In the genomic region with DNA sequence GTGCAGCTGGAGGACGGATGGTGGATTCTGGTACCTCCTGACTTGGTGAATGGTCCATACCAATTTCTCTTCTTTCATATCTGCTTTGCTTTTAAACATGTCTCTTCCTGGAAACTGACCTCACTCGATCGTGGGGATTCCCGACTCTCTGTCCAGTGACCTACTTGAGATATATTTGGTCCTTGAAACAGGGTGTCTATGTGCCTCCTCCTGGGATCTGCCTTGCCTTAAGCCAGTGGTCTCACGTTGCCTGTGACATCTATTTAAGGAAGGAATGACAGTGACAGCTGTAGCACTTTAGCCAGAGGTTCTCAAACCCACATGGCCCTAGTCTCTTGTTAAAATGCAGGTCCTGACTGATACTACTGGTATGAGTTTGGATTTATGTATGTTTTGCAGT, we compare ENCODE assay signal across 18 mouse cellular contexts.
DNase-seq lines count a peak whose midpoint lies in the region; ATAC-seq and TF ChIP-seq lines count a peak whose summit lies in the region.
"Had no signal": no experiment of that assay in that cellular context is flagged by ENCODE, and none has a peak within 500 bp of the region (broad histone marks: within the 10 kb centered on the region; RNA-seq: fewer than 3 reads in every experiment).

No protein-coding gene starts in this region.

- no peaks in the 10 kb centered on the region for H3K4me1 ChIP-seq in forebrain, postnatal 0 days (ENCODE audit: insufficient read depth)
- peaks cover 24% of the 10 kb centered on the region for H3K4me1 ChIP-seq in forebrain, embryonic 16.5 days (replicated peaks; ENCODE audit: control insufficient read depth, insufficient read depth, low read length)
- H3K4me1 ChIP-seq in hindbrain, embryonic 13.5 days (replicated peaks): peaks cover 27% of the 10 kb centered on the region
- H3K4me1 ChIP-seq in hindbrain, embryonic 10.5 days (replicated peaks): peaks cover 18% of the 10 kb centered on the region
- peaks cover 28% of the 10 kb centered on the region for H3K4me1 ChIP-seq in neural tube, embryonic 13.5 days (replicated peaks)
- H3K4me1 ChIP-seq: liver, embryonic 13.5 days had no signal

- WGBS in forebrain, postnatal 0 days: 77% methylated on average over 5 of the region's 5 CpGs
- WGBS in forebrain, embryonic 16.5 days: 82% methylated on average over 5 of the region's 5 CpGs
- WGBS in hindbrain, embryonic 13.5 days: 77% methylated on average over 5 of the region's 5 CpGs
- WGBS in hindbrain, embryonic 10.5 days: 74% methylated on average over 5 of the region's 5 CpGs
- 76% methylated on average over 5 of the region's 5 CpGs for WGBS in neural tube, embryonic 13.5 days

- no peak overlapping the region for H3K4me3 ChIP-seq in forebrain, postnatal 0 days (ENCODE audit: low read depth, low read length)
- no peak overlapping the region for H3K4me3 ChIP-seq in forebrain, embryonic 16.5 days (replicated peaks; ENCODE audit: low read length)
- H3K4me3 ChIP-seq in hindbrain, embryonic 13.5 days: no peak overlapping the region
- no peak overlapping the region for H3K4me3 ChIP-seq in hindbrain, embryonic 10.5 days
- H3K4me3 ChIP-seq in neural tube, embryonic 13.5 days: no peak overlapping the region
- H3K4me3 ChIP-seq: erythroblast, embryonic 14.5 days; liver, embryonic 13.5 days; lung, embryonic 15.5 days had no signal

- no peak overlapping the region for H3K9ac ChIP-seq in forebrain, postnatal 0 days
- H3K9ac ChIP-seq in forebrain, embryonic 16.5 days (replicated peaks; ENCODE audit: low read depth, low read length): no peak overlapping the region
- no peak overlapping the region for H3K9ac ChIP-seq in hindbrain, embryonic 13.5 days
- no peak overlapping the region for H3K9ac ChIP-seq in neural tube, embryonic 13.5 days
- H3K9ac ChIP-seq: liver, embryonic 13.5 days; lung, embryonic 15.5 days had no signal

- H3K27ac ChIP-seq in forebrain, postnatal 0 days (ENCODE audit: low read depth, low read length): peak overlapping the region; percentile 45; the same call in 1 of the 2 replicates
- H3K27ac ChIP-seq in forebrain, embryonic 16.5 days (ENCODE audit: low read length): no peak overlapping the region
- 0 out of 2 replicates have a peak overlapping the region, but pooled peaks have one; percentile 55 for H3K27ac ChIP-seq in hindbrain, embryonic 13.5 days
- H3K27ac ChIP-seq in hindbrain, embryonic 10.5 days: no peak overlapping the region
- 0 out of 2 replicates have a peak overlapping the region, but pooled peaks have one; percentile 29 for H3K27ac ChIP-seq in neural tube, embryonic 13.5 days (replicated peaks)
- H3K27ac ChIP-seq: liver, embryonic 13.5 days; lung, embryonic 15.5 days had no signal

- TF ChIP-seq CTCF in forebrain, postnatal 0 days (IDR thresholded peaks at IDR 0.05; ENCODE audit: low read depth): no peak

- H3K36me3 ChIP-seq in forebrain, postnatal 0 days (ENCODE audit: insufficient read depth): no peaks in the 10 kb centered on the region
- no peaks in the 10 kb centered on the region for H3K36me3 ChIP-seq in forebrain, embryonic 16.5 days (ENCODE audit: control insufficient read depth, insufficient read depth)
- H3K36me3 ChIP-seq in hindbrain, embryonic 13.5 days: no peaks in the 10 kb centered on the region
- H3K36me3 ChIP-seq in hindbrain, embryonic 10.5 days: no peaks in the 10 kb centered on the region; the same call in 1 of the 2 replicates
- H3K36me3 ChIP-seq in neural tube, embryonic 13.5 days: no peaks in the 10 kb centered on the region
- H3K36me3 ChIP-seq: liver, embryonic 13.5 days; lung, embryonic 15.5 days had no signal

- no peaks in the 10 kb centered on the region for H3K27me3 ChIP-seq in forebrain, postnatal 0 days (ENCODE audit: insufficient read depth, low read length)
- no peaks in the 10 kb centered on the region for H3K27me3 ChIP-seq in forebrain, embryonic 16.5 days (replicated peaks; ENCODE audit: control insufficient read depth, insufficient read depth, low read length)
- H3K27me3 ChIP-seq in hindbrain, embryonic 13.5 days: no peaks in the 10 kb centered on the region
- no peaks in the 10 kb centered on the region for H3K27me3 ChIP-seq in hindbrain, embryonic 10.5 days (ENCODE audit: insufficient read depth, poor library complexity, severe bottlenecking)
- H3K27me3 ChIP-seq in neural tube, embryonic 13.5 days: no peaks in the 10 kb centered on the region
- H3K27me3 ChIP-seq: liver, embryonic 13.5 days had no signal

- H3K9me3 ChIP-seq in forebrain, postnatal 0 days (ENCODE audit: low read length): no peaks in the 10 kb centered on the region
- no peaks in the 10 kb centered on the region for H3K9me3 ChIP-seq in forebrain, embryonic 16.5 days (ENCODE audit: control insufficient read depth, low read length)
- H3K9me3 ChIP-seq in hindbrain, embryonic 13.5 days: no peaks in the 10 kb centered on the region
- H3K9me3 ChIP-seq in hindbrain, embryonic 10.5 days: no peaks in the 10 kb centered on the region
- H3K9me3 ChIP-seq in neural tube, embryonic 13.5 days: no peaks in the 10 kb centered on the region
- H3K9me3 ChIP-seq: liver, embryonic 13.5 days; lung, embryonic 15.5 days had no signal

- H3K4me2 ChIP-seq in forebrain, postnatal 0 days (ENCODE audit: low read depth): no peak overlapping the region
- H3K4me2 ChIP-seq in forebrain, embryonic 16.5 days (ENCODE audit: low read length): no peak overlapping the region
- H3K4me2 ChIP-seq in hindbrain, embryonic 13.5 days: no peak overlapping the region
- H3K4me2 ChIP-seq in neural tube, embryonic 13.5 days: no peak overlapping the region
- H3K4me2 ChIP-seq: liver, embryonic 13.5 days; lung, embryonic 15.5 days had no signal

- DNase-seq in forebrain, postnatal 0 days: no peak
- DNase-seq in hindbrain, embryonic 10.5 days (ENCODE audit: low spot score): no peak
- no peak for DNase-seq in neural tube, embryonic 10.5 days (ENCODE audit: extremely low spot score, low spot score)
- no peak for DNase-seq in cerebellum, adult 11 months
- no peak for DNase-seq in cerebellum, postnatal 36 days
- DNase-seq: adrenal gland, adult 8-10 months; cerebellum, adult 11-12 months; cerebellum, postnatal 25 days; liver, embryonic 13.5 days; retina, postnatal 1 day; right cerebral cortex, postnatal 4 days; thymus, postnatal 36 days had no signal

- ATAC-seq in forebrain, postnatal 0 days: no peak
- no peak for ATAC-seq in forebrain, embryonic 16.5 days
- ATAC-seq in hindbrain, embryonic 13.5 days (ENCODE audit: low FRiP score): no peak
- ATAC-seq in neural tube, embryonic 13.5 days (ENCODE audit: low read depth): no peak
- ATAC-seq: forebrain, embryonic 14.5 days had no signal

Comparison
In these comparisons a context has a peak if more than half of its experiments do, and no peak if none do; other contexts are left out.
1. H3K27ac ChIP-seq: peak in forebrain, postnatal 0 days (single experiment), hindbrain, embryonic 13.5 days (single experiment) and neural tube, embryonic 13.5 days (single experiment); none in forebrain, embryonic 16.5 days (single experiment) and hindbrain, embryonic 10.5 days (single experiment).